Mouse (Mus musculus): ENCODE measurements around the gene Igsf8. TPM values are rescaled to one million over a fixed set of nuclear protein-coding genes. Genes with fewer than 3 reads are reported as not detected.

Gene Igsf8
- polyA plus RNA-seq, 1 experiment, result 95.3 TPM

- TF ChIP-seq USF1 (IDR thresholded peaks at IDR 0.05; ENCODE audit: low read depth), result no peak
- TF ChIP-seq CTCF (IDR thresholded peaks at IDR 0.05; ENCODE audit: control insufficient read depth, insufficient read depth, insufficient read length), result no peak
- TF ChIP-seq CEBPB (IDR thresholded peaks at IDR 0.05; ENCODE audit: low read depth), result no peak
- no peak for TF ChIP-seq MYOD1 (IDR thresholded peaks at IDR 0.05; ENCODE audit: control insufficient read depth, insufficient read length, low read depth)
- no peak for TF ChIP-seq MYOG (IDR thresholded peaks at IDR 0.05; ENCODE audit: control insufficient read depth, extremely low read depth, insufficient read length)
- Histone ChIP-seq H3ac (ENCODE audit: control insufficient read depth, insufficient read length, low read depth) (no peak overlapping the region), H3K36me3 (ENCODE audit: control insufficient read depth, insufficient read depth) (no peaks in the 10 kb centered on the region), H3K4me3 (ENCODE audit: insufficient read depth, poor library complexity, severe bottlenecking) (no peak overlapping the region), H3K79me3 (ENCODE audit: low read depth) (no peaks in the 10 kb centered on the region), H3K79me2 (ENCODE audit: control insufficient read depth, insufficient read depth) (no peaks in the 10 kb centered on the region), H3K27me3 (ENCODE audit: control insufficient read depth, insufficient read depth, insufficient read length) (no peaks in the 10 kb centered on the region)
Measured at GRCm38 (mm10) chr1:172300247-172300646, 38.8 kb downstream of the Igsf8 start.

DNA sequence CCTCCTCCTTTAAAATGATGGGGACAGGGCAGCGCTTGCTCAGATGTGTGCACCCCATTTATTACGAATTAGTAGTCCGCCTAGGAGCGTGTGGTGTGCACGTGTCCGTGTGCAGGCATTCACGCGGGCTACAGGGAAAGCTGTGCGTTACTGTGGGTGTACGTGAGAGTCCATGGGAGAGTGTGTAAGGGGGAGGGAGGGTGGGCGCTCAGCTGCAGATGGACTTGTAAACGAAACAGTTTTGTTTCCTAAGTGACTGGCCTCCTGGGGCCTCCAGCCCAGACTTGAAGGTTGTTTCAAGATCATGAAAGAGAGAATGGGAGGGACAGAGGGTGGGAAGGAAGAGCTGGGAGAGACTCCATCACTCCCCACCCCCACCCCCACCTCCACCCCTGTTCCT lies 39.7 kb downstream of the Igsf8 start:
- Histone ChIP-seq H3K79me3 (ENCODE audit: low read depth) (no peaks in the 10 kb centered on the region), H3K36me3 (ENCODE audit: control insufficient read depth, insufficient read depth) (no peaks in the 10 kb centered on the region), H3ac (ENCODE audit: control insufficient read depth, insufficient read length, low read depth) (no peak overlapping the region), H3K4me3 (ENCODE audit: insufficient read depth, poor library complexity, severe bottlenecking) (no peak overlapping the region), H3K79me2 (ENCODE audit: control insufficient read depth, insufficient read depth) (no peaks in the 10 kb centered on the region), H3K27me3 (ENCODE audit: control insufficient read depth, insufficient read depth, insufficient read length) (no peaks in the 10 kb centered on the region)
- TF ChIP-seq MYOG (IDR thresholded peaks at IDR 0.05; ENCODE audit: control insufficient read depth, extremely low read depth, insufficient read length) (no peak), MYOD1 (IDR thresholded peaks at IDR 0.05; ENCODE audit: control insufficient read depth, insufficient read length, low read depth) (no peak), FOSL1 (IDR thresholded peaks at IDR 0.05; ENCODE audit: insufficient read depth, low read length, poor library complexity, severe bottlenecking) (no peak), CTCF (IDR thresholded peaks at IDR 0.05; ENCODE audit: control insufficient read depth, insufficient read depth, insufficient read length) (no peak), USF1 (IDR thresholded peaks at IDR 0.05; ENCODE audit: low read depth) (no peak), CEBPB (IDR thresholded peaks at IDR 0.05; ENCODE audit: low read depth) (no peak), MAX (IDR thresholded peaks at IDR 0.05) (no peak)

DNA sequence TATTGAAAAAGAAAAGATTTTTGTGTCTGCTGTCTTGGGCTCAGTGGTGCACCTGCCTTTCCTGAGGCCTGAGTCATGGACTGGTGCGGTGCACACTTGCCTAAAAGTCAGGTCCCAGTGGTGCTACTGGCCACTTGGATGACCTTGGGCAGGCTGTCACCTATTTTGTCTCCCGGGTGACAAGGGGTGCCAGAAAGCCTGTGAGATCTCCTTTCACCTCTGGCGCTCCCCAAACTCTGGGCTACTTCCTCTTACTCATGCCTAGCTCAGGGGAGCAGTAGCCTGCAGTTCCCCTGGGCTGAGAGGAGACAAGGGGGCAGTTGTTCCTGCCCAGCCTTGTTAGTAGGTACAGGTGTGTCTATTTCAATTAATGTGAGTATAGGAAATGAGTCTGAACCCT lies 40.9 kb downstream of the Igsf8 start:
- H3K79me2 ChIP-seq (ENCODE audit: control insufficient read depth, insufficient read depth), result no peaks in the 10 kb centered on the region
- no peak overlapping the region for H3ac ChIP-seq (ENCODE audit: control insufficient read depth, insufficient read length, low read depth)
- H3K79me3 ChIP-seq (ENCODE audit: low read depth), result no peaks in the 10 kb centered on the region
- no peaks in the 10 kb centered on the region for H3K27me3 ChIP-seq (ENCODE audit: control insufficient read depth, insufficient read depth, insufficient read length)
- TF ChIP-seq FOSL1 (IDR thresholded peaks at IDR 0.05; ENCODE audit: insufficient read depth, low read length, poor library complexity, severe bottlenecking) (no peak), MYOD1 (IDR thresholded peaks at IDR 0.05; ENCODE audit: control insufficient read depth, insufficient read length, low read depth) (no peak), CTCF (IDR thresholded peaks at IDR 0.05; ENCODE audit: control insufficient read depth, insufficient read depth, insufficient read length) (no peak), CEBPB (IDR thresholded peaks at IDR 0.05; ENCODE audit: low read depth) (no peak), MYOG (IDR thresholded peaks at IDR 0.05; ENCODE audit: control insufficient read depth, extremely low read depth, insufficient read length) (no peak), USF1 (IDR thresholded peaks at IDR 0.05; ENCODE audit: low read depth) (no peak), MAX (IDR thresholded peaks at IDR 0.05) (no peak)
- H3K4me3 ChIP-seq (ENCODE audit: insufficient read depth, poor library complexity, severe bottlenecking), result no peak overlapping the region
- H3K36me3 ChIP-seq (ENCODE audit: control insufficient read depth, insufficient read depth), result no peaks in the 10 kb centered on the region

- no peaks in the 10 kb centered on the region for H3K79me3 ChIP-seq (ENCODE audit: low read depth)
- H3K79me2 ChIP-seq (ENCODE audit: control insufficient read depth, insufficient read depth), result no peaks in the 10 kb centered on the region
- no peaks in the 10 kb centered on the region for H3K36me3 ChIP-seq (ENCODE audit: control insufficient read depth, insufficient read depth)
- TF ChIP-seq MYOD1 (IDR thresholded peaks at IDR 0.05; ENCODE audit: control insufficient read depth, insufficient read length, low read depth) (no peak), MYOG (IDR thresholded peaks at IDR 0.05; ENCODE audit: control insufficient read depth, extremely low read depth, insufficient read length) (no peak), MAX (IDR thresholded peaks at IDR 0.05) (no peak), USF1 (IDR thresholded peaks at IDR 0.05; ENCODE audit: low read depth) (no peak), FOSL1 (IDR thresholded peaks at IDR 0.05; ENCODE audit: insufficient read depth, low read length, poor library complexity, severe bottlenecking) (no peak)
- no peak overlapping the region for H3ac ChIP-seq (ENCODE audit: control insufficient read depth, insufficient read length, low read depth)
- no peaks in the 10 kb centered on the region for H3K27me3 ChIP-seq (ENCODE audit: control insufficient read depth, insufficient read depth, insufficient read length)
- no peak overlapping the region for H3K4me3 ChIP-seq (ENCODE audit: insufficient read depth, poor library complexity, severe bottlenecking)
Measured at GRCm38 (mm10) chr1:172302851-172303250, 41.4 kb downstream of the Igsf8 start.

DNA sequence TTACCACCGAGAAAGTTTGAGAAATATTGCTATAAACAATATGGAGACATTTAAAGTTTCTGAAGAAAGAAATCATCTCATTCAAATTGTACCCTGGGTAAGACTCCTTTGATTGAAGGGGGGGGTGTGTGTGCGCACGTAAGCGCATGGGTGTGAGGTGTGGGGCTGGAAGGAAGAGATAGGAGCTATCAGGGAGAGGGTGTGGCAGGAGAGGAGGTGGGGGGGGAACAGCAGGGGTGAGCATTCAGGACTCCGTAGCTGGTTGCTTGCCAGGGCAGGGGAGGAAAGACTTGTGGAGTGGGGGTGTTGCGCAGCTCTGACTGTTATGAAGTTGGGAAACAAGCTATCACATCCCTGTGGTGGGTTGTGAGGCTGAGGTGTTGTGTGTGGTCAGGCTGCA lies 43.0 kb downstream of the Igsf8 start:
- Histone ChIP-seq H3K4me3 (ENCODE audit: insufficient read depth, poor library complexity, severe bottlenecking) (no peak overlapping the region), H3K79me3 (ENCODE audit: low read depth) (no peaks in the 10 kb centered on the region), H3K36me3 (ENCODE audit: control insufficient read depth, insufficient read depth) (no peaks in the 10 kb centered on the region), H3K79me2 (ENCODE audit: control insufficient read depth, insufficient read depth) (no peaks in the 10 kb centered on the region), H3K27me3 (ENCODE audit: control insufficient read depth, insufficient read depth, insufficient read length) (no peaks in the 10 kb centered on the region), H3ac (ENCODE audit: control insufficient read depth, insufficient read length, low read depth) (no peak overlapping the region)
- TF ChIP-seq CEBPB (IDR thresholded peaks at IDR 0.05; ENCODE audit: low read depth) (no peak), MYOD1 (IDR thresholded peaks at IDR 0.05; ENCODE audit: control insufficient read depth, insufficient read length, low read depth) (no peak), FOSL1 (IDR thresholded peaks at IDR 0.05; ENCODE audit: insufficient read depth, low read length, poor library complexity, severe bottlenecking) (no peak), MAX (IDR thresholded peaks at IDR 0.05) (no peak), CTCF (IDR thresholded peaks at IDR 0.05; ENCODE audit: control insufficient read depth, insufficient read depth, insufficient read length) (no peak), MYOG (IDR thresholded peaks at IDR 0.05; ENCODE audit: control insufficient read depth, extremely low read depth, insufficient read length) (no peak), USF1 (IDR thresholded peaks at IDR 0.05; ENCODE audit: low read depth) (no peak)

GRCm38 (mm10) chr1:172305153-172305552 lies 43.7 kb downstream of the Igsf8 start:
- Histone ChIP-seq H3K79me3 (ENCODE audit: low read depth) (no peaks in the 10 kb centered on the region), H3ac (ENCODE audit: control insufficient read depth, insufficient read length, low read depth) (no peak overlapping the region), H3K27me3 (ENCODE audit: control insufficient read depth, insufficient read depth, insufficient read length) (no peaks in the 10 kb centered on the region), H3K36me3 (ENCODE audit: control insufficient read depth, insufficient read depth) (no peaks in the 10 kb centered on the region), H3K79me2 (ENCODE audit: control insufficient read depth, insufficient read depth) (no peaks in the 10 kb centered on the region), H3K4me3 (ENCODE audit: insufficient read depth, poor library complexity, severe bottlenecking) (no peak overlapping the region)
- no peak for TF ChIP-seq MYOD1 (IDR thresholded peaks at IDR 0.05; ENCODE audit: control insufficient read depth, insufficient read length, low read depth)
- TF ChIP-seq USF1 (IDR thresholded peaks at IDR 0.05; ENCODE audit: low read depth), result no peak
- TF ChIP-seq CTCF (IDR thresholded peaks at IDR 0.05; ENCODE audit: control insufficient read depth, insufficient read depth, insufficient read length), result no peak
- TF ChIP-seq FOSL1 (IDR thresholded peaks at IDR 0.05; ENCODE audit: insufficient read depth, low read length, poor library complexity, severe bottlenecking), result no peak
- no peak for TF ChIP-seq CEBPB (IDR thresholded peaks at IDR 0.05; ENCODE audit: low read depth)
- no peak for TF ChIP-seq MAX (IDR thresholded peaks at IDR 0.05)
- no peak for TF ChIP-seq MYOG (IDR thresholded peaks at IDR 0.05; ENCODE audit: control insufficient read depth, extremely low read depth, insufficient read length)

Measured in C2C12 (cell line).